In the genomic region with DNA sequence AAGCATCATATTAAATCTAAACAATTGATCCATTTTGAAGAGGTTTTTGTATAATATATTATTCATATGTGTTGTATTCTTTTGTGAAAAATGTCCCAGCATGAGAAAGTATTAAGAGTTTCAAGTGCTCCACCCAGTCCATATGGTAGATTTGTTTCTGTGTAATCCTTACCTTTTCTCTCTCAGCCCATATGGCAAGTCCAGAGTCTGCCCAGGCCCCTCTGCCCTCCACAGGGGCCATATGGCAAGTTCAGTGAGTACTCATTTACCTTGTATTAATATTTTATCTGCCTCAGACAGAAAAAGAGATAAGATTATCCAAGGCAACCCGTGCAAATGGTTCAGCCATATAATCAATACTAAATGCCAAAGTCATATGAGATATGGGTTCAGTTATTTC, we compare ENCODE assay signal across 28 mouse cellular contexts.
DNase-seq lines count a peak whose midpoint lies in the region; ATAC-seq and TF ChIP-seq lines count a peak whose summit lies in the region.
"Had no signal": no experiment of that assay in that cellular context is flagged by ENCODE, and none has a peak within 500 bp of the region (broad histone marks: within the 10 kb centered on the region; RNA-seq: fewer than 3 reads in every experiment).

No protein-coding gene starts in this region.

- no peak overlapping the region for H3K4me3 ChIP-seq in hindbrain, embryonic 12.5 days
- no peak overlapping the region for H3K4me3 ChIP-seq in hindbrain, embryonic 10.5 days
- H3K4me3 ChIP-seq in neural tube, embryonic 12.5 days, result no peak overlapping the region
- no peak overlapping the region for H3K4me3 ChIP-seq in neural tube, embryonic 15.5 days (replicated peaks)
- H3K4me3 ChIP-seq in hindbrain, postnatal 0 days (ENCODE audit: low read length), result no peak overlapping the region
- H3K4me3 ChIP-seq: erythroblast, embryonic 14.5 days; heart, embryonic 13.5 days; layer of hippocampus, adult 2 months; limb, embryonic 10.5 days; limb, embryonic 15.5 days; liver, embryonic 13.5 days; midbrain, embryonic 10.5 days had no signal

- H3K4me2 ChIP-seq in hindbrain, embryonic 12.5 days (replicated peaks), result no peak overlapping the region
- H3K4me2 ChIP-seq in neural tube, embryonic 12.5 days (replicated peaks), result no peak overlapping the region
- no peak overlapping the region for H3K4me2 ChIP-seq in neural tube, embryonic 15.5 days
- no peak overlapping the region for H3K4me2 ChIP-seq in hindbrain, postnatal 0 days (ENCODE audit: low read depth, low read length)
- H3K4me2 ChIP-seq: heart, embryonic 13.5 days; limb, embryonic 15.5 days; liver, embryonic 13.5 days had no signal

- H3K4me1 ChIP-seq in hindbrain, embryonic 12.5 days, result no peaks in the 10 kb centered on the region
- H3K4me1 ChIP-seq in hindbrain, embryonic 10.5 days (replicated peaks), result 0 out of 2 replicates have a peak, but pooled peaks cover 10% of the 10 kb centered on the region
- no peaks in the 10 kb centered on the region for H3K4me1 ChIP-seq in neural tube, embryonic 12.5 days
- no peaks in the 10 kb centered on the region for H3K4me1 ChIP-seq in neural tube, embryonic 15.5 days
- H3K4me1 ChIP-seq in hindbrain, postnatal 0 days (ENCODE audit: insufficient read depth, low read length), result no peaks in the 10 kb centered on the region
- H3K4me1 ChIP-seq: heart, embryonic 13.5 days; limb, embryonic 10.5 days; limb, embryonic 15.5 days; liver, embryonic 13.5 days had no signal

- H3K9me3 ChIP-seq in hindbrain, embryonic 12.5 days (replicated peaks), result no peaks in the 10 kb centered on the region
- H3K9me3 ChIP-seq in hindbrain, embryonic 10.5 days, result no peaks in the 10 kb centered on the region
- no peaks in the 10 kb centered on the region for H3K9me3 ChIP-seq in neural tube, embryonic 12.5 days
- no peaks in the 10 kb centered on the region for H3K9me3 ChIP-seq in neural tube, embryonic 15.5 days (replicated peaks)
- no peaks in the 10 kb centered on the region for H3K9me3 ChIP-seq in hindbrain, postnatal 0 days (ENCODE audit: low read length)
- H3K9me3 ChIP-seq: heart, embryonic 13.5 days; limb, embryonic 10.5 days; limb, embryonic 15.5 days; liver, embryonic 13.5 days; midbrain, embryonic 10.5 days had no signal

- no peak for DNase-seq in hindbrain, embryonic 10.5 days (ENCODE audit: low spot score)
- peak; percentile 31 for DNase-seq in hindbrain, postnatal 0 days (ENCODE audit: low spot score)
- DNase-seq in thymus, postnatal 14 days, result no peak
- no peak for DNase-seq in lung, postnatal 25 days (ENCODE audit: low spot score)
- DNase-seq: adrenal gland, postnatal 14 days; cerebellum, adult 11-12 months; cerebellum, postnatal 14 days; gastrocnemius, postnatal 10 days; heart, postnatal 10 days; kidney, adult 2 months; kidney, postnatal 36 days; liver, embryonic 13.5 days; lung, adult 18-20 months; lung, postnatal 10 days; right cerebral cortex, postnatal 4 days; thymus, adult 18-20 months; thymus, postnatal 36 days had no signal

- ATAC-seq in hindbrain, embryonic 12.5 days (ENCODE audit: low FRiP score), result peak; percentile 66
- ATAC-seq in neural tube, embryonic 12.5 days (ENCODE audit: low FRiP score, low read depth), result peak; percentile 56; the same call in 1 of the 2 replicates
- no peak for ATAC-seq in neural tube, embryonic 15.5 days (ENCODE audit: low FRiP score)
- 0 out of 2 replicates have a peak, but pooled peaks have one; percentile 53 for ATAC-seq in hindbrain, postnatal 0 days
- ATAC-seq: CD4-positive, CD25-positive, alpha-beta regulatory T cell, adult 4 months had no signal

- no peaks in the 10 kb centered on the region for H3K36me3 ChIP-seq in hindbrain, embryonic 12.5 days
- no peaks in the 10 kb centered on the region for H3K36me3 ChIP-seq in hindbrain, embryonic 10.5 days
- H3K36me3 ChIP-seq in neural tube, embryonic 12.5 days, result no peaks in the 10 kb centered on the region
- no peaks in the 10 kb centered on the region for H3K36me3 ChIP-seq in neural tube, embryonic 15.5 days
- H3K36me3 ChIP-seq in hindbrain, postnatal 0 days (ENCODE audit: insufficient read depth, low read length), result no peaks in the 10 kb centered on the region
- H3K36me3 ChIP-seq: heart, embryonic 13.5 days; limb, embryonic 10.5 days; limb, embryonic 15.5 days; liver, embryonic 13.5 days; midbrain, embryonic 10.5 days had no signal

- no peak for TF ChIP-seq CTCF in hindbrain, postnatal 0 days (IDR thresholded peaks at IDR 0.05; ENCODE audit: low read depth)

- no peak overlapping the region for H3K9ac ChIP-seq in hindbrain, embryonic 12.5 days
- H3K9ac ChIP-seq in neural tube, embryonic 12.5 days, result no peak overlapping the region
- no peak overlapping the region for H3K9ac ChIP-seq in neural tube, embryonic 15.5 days (replicated peaks)
- H3K9ac ChIP-seq in hindbrain, postnatal 0 days (replicated peaks; ENCODE audit: low read length), result no peak overlapping the region
- H3K9ac ChIP-seq: heart, embryonic 13.5 days; limb, embryonic 15.5 days; liver, embryonic 13.5 days had no signal

- no peak overlapping the region for H3K27ac ChIP-seq in hindbrain, embryonic 12.5 days
- H3K27ac ChIP-seq in hindbrain, embryonic 10.5 days, result no peak overlapping the region
- H3K27ac ChIP-seq in neural tube, embryonic 12.5 days, result no peak overlapping the region
- H3K27ac ChIP-seq in neural tube, embryonic 15.5 days (replicated peaks), result no peak overlapping the region
- no peak overlapping the region for H3K27ac ChIP-seq in hindbrain, postnatal 0 days
- H3K27ac ChIP-seq: heart, embryonic 13.5 days; layer of hippocampus, adult 2 months; limb, embryonic 10.5 days; limb, embryonic 15.5 days; liver, embryonic 13.5 days; midbrain, embryonic 10.5 days; stomach, postnatal 0 days had no signal

- WGBS in hindbrain, embryonic 12.5 days, result 61% methylated on average over 1 of the region's 1 CpGs
- WGBS in hindbrain, embryonic 10.5 days, result 67% methylated on average over 1 of the region's 1 CpGs
- WGBS in neural tube, embryonic 12.5 days, result 64% methylated on average over 1 of the region's 1 CpGs
- 47% methylated on average over 1 of the region's 1 CpGs for WGBS in neural tube, embryonic 15.5 days
- 47% methylated on average over 1 of the region's 1 CpGs for WGBS in hindbrain, postnatal 0 days

- no peaks in the 10 kb centered on the region for H3K27me3 ChIP-seq in hindbrain, embryonic 12.5 days
- no peaks in the 10 kb centered on the region for H3K27me3 ChIP-seq in hindbrain, embryonic 10.5 days (ENCODE audit: insufficient read depth, poor library complexity, severe bottlenecking)
- H3K27me3 ChIP-seq in neural tube, embryonic 12.5 days (replicated peaks), result no peaks in the 10 kb centered on the region
- no peaks in the 10 kb centered on the region for H3K27me3 ChIP-seq in neural tube, embryonic 15.5 days (replicated peaks)
- H3K27me3 ChIP-seq in hindbrain, postnatal 0 days (ENCODE audit: insufficient read depth, low read length), result no peaks in the 10 kb centered on the region
- H3K27me3 ChIP-seq: heart, embryonic 13.5 days; limb, embryonic 15.5 days; liver, embryonic 13.5 days had no signal
